Mouse (Mus musculus) midbrain, embryonic 14.5 days (tissue): ENCODE results near the gene Krt19. TPM values are rescaled to one million over a fixed set of nuclear protein-coding genes. Genes with fewer than 3 reads are reported as not detected.

ENCODE experiments used
- ATAC-seq: fragments of 200-750 bp; cut with Nextera tagmentation; 2 replicates; pipeline ENCODE4 v1.8.0; 2017; ENCODE audit warnings: moderate number of reproducible peaks, moderate library complexity; ENCODE audit not compliant: low FRiP score, low TSS enrichment
- DNase-seq: peaks from one replicate; pipeline ENCODE4 v3.0.0-alpha.2; 2015
- H3K27ac ChIP-seq: fragments of 300-500 bp; sonication (generic); replicated peaks from 2 replicates; pipeline ENCODE4 v1.5.1; 2014; ENCODE audit warnings: mild to moderate bottlenecking, low read depth, low read length, moderate library complexity
- H3K27me3 ChIP-seq: fragments of 300-500 bp; sonication (generic); 2 replicates; pipeline ENCODE4 v1.6.1; 2014; ENCODE audit warnings: low read length, control low read depth, mixed read lengths; ENCODE audit not compliant: control insufficient read depth, insufficient read depth
- H3K36me3 ChIP-seq: fragments of 300-500 bp; sonication (generic); 2 replicates; pipeline ENCODE4 v1.6.1; 2014; ENCODE audit warnings: low read length, control low read depth; ENCODE audit not compliant: control insufficient read depth, insufficient read depth
- H3K4me1 ChIP-seq: fragments of 300-500 bp; sonication (generic); 2 replicates; pipeline ENCODE4 v1.6.1; 2014; ENCODE audit warnings: mild to moderate bottlenecking, antibody characterized with exemption, low read length, control low read depth; ENCODE audit not compliant: control insufficient read depth, insufficient read depth
- H3K4me2 ChIP-seq: fragments of 300-500 bp; sonication (generic); 2 replicates; pipeline ENCODE4 v1.6.1; 2014; ENCODE audit warnings: mild to moderate bottlenecking, low read length, moderate library complexity
- H3K4me3 ChIP-seq: fragments of 300-500 bp; sonication (generic); replicated peaks from 2 replicates; pipeline ENCODE4 v1.5.1; 2014; ENCODE audit warnings: low read depth, low read length
- H3K9ac ChIP-seq: fragments of 300-500 bp; sonication (generic); replicated peaks from 2 replicates; pipeline ENCODE4 v1.6.1; 2014; ENCODE audit warnings: mild to moderate bottlenecking, low read length, moderate library complexity
- H3K9me3 ChIP-seq: fragments of 300-500 bp; sonication (generic); 2 replicates; pipeline ENCODE4 v1.6.1; 2016; ENCODE audit warnings: low read length, control low read depth, mixed read lengths; ENCODE audit not compliant: control insufficient read depth
- WGBS: fragments of 180-500 bp; shearing (Covaris S2); extraction: QIAGEN DNeasy Blood & Tissue Kit; methylation state at CpG from one replicate; pipeline ENCODE4 v1.1.7; 2014; 5-methylcytosine and 5-hydroxymethylcytosine counted together
- polyA plus RNA-seq: library from polyadenylated mRNA; unstranded; fragments of >200 nt; fragmentation: Nextera tagmentation; extraction: Ambion mirVana; gene quantifications from 2 replicates; pipeline ENCODE4 v1.2.1, GENCODE M21; 2014

The Krt19 gene
- polyA plus RNA-seq: 0.72 and 1.4 TPM in 2 replicates

DNA sequence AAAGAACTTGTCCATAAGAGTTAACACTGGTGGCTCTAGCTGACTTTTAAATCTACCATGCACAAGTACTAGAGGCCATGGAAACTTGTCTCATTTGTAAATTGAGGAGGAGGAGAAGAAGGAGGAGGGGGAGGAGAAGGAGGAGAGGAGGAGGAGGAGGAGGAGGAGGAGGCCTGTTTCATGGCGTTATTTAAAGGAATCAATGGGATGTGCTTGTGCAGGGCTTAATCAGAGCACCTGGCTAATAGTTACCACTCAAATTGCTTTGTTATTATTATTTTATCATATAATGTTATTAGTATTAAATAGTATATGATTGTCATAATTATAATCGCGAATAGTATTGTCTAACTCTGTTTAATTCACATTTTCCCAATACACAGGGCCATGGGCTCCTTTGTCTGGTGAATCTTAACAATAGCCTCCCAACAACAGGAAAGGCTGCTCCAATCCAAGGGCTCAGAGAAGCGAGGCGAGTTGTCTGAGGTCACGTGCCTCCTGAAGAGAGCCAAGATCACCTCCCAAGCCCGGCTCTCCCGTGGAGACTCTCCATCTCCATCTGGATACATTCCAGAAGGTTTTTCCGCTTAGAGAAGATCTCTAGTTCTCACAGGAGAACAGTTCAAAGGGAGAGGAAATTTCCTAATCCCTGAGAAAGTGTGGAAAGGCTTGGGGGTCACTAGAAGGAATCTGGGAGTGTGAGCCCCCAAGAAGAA, at the start of gene Krt19:
TSS of gene Krt19 (minus strand) at position 51 of the 716 bp plus-strand sequence.
- ATAC-seq: no peak
- 41% methylated on average over 9 of the region's 9 CpGs for WGBS

DNA sequence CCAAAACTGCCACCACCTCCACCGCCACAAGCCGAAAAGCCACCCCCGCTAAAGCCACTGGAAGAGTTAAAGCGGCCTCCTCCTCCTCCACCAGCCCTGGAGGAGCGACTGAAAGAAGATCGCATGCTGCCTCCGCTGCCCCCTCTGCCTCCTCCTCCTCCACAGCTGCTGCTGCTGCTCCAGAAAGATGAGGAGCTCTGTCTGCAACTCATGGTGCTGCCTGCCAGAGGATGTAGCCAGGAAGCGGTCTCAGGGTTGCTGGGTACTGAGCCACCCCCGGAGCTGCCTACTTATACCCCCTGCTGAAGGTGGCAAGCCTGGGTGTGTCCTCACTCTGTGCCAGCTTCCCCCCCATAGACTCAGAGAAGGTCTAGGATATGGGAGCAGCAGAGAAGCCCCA, 44.5 kb upstream of the Krt19 start, which contains the start of gene Krt9:
TSS of gene Krt9 (minus strand) at position 255 of the 400 bp plus-strand sequence.
- DNase-seq (no peak), ATAC-seq (no peak)
- no peaks in the 10 kb centered on the region for H3K27me3 ChIP-seq
- no peak within 1 kb of the TSS for H3K9ac ChIP-seq
- H3K4me1 ChIP-seq: no peaks in the 10 kb centered on the region
- H3K27ac ChIP-seq: no peak within 1 kb of the TSS
- no peaks in the 10 kb centered on the region for H3K9me3 ChIP-seq
- WGBS: 55% methylated on average over 9 of the region's 9 CpGs
- H3K4me3 ChIP-seq: no peak within 1 kb of the TSS
- no peaks in the 10 kb centered on the region for H3K36me3 ChIP-seq
- no peak within 1 kb of the TSS for H3K4me2 ChIP-seq

More for the DNA sequence above, at the start of gene Krt19:
- peaks cover 15% of the 10 kb centered on the region for H3K27me3 ChIP-seq
- no peak within 1 kb of the TSS for H3K4me2 ChIP-seq
- H3K36me3 ChIP-seq: no peaks in the 10 kb centered on the region
- no peaks in the 10 kb centered on the region for H3K9me3 ChIP-seq
- 0 out of 2 replicates have a peak, but pooled peaks cover 5% of the 10 kb centered on the region for H3K4me1 ChIP-seq
- H3K9ac ChIP-seq: no peak within 1 kb of the TSS
- H3K27ac ChIP-seq: no peak within 1 kb of the TSS
- peak; percentile 23 for DNase-seq
- H3K4me3 ChIP-seq: no peak within 1 kb of the TSS

DNA sequence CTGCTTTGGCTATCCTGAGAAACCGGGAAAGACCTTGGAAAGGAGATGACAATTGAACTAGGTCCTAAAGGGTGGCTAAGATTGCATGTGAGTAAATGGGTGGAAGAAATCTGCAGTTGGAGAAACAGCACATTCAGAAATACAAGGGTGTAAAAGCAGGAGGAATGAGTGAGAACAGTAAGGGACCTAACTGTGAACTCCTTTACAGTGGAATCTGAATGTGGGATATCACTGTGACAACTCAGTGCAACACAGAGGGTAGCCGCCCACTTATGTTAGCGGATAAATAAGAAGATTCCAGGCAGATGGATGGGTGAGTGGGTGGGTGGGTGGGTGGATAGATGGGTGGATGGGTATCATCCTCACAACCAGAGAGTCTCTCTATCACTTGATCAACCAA, 43.4 kb upstream of the Krt19 start:
- WGBS: 93% methylated on average over 3 of the region's 3 CpGs
- no peak overlapping the region for H3K9ac ChIP-seq
- H3K27ac ChIP-seq: no peak overlapping the region
- H3K36me3 ChIP-seq: no peaks in the 10 kb centered on the region
- no peaks in the 10 kb centered on the region for H3K9me3 ChIP-seq
- no peaks in the 10 kb centered on the region for H3K27me3 ChIP-seq
- H3K4me1 ChIP-seq: no peaks in the 10 kb centered on the region
- DNase-seq (no peak), ATAC-seq (no peak)
- H3K4me3 ChIP-seq: no peak overlapping the region
- no peak overlapping the region for H3K4me2 ChIP-seq

DNA sequence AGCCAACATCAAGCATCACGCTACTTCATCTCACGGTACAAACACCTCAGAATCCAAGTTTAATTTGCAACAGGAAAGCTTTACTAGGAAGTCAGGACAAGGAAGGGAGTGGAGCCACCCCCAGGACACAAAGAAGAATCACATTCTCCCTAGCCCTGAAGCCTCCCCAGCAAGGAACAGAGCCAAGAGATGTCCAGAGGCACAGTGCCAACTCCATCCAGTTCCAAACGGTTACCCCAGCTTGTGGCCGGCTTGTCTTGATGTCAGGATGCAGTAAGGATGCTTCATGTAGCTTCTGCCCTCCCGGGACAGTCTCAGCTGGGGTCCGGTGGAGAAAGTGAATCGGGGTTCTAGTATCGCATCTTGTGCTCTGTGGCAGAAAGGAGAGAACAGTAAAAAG, 38.3 kb upstream of the Krt19 start:
- WGBS: 90% methylated on average over 8 of the region's 8 CpGs
- ATAC-seq (no peak), DNase-seq (no peak)
- Histone ChIP-seq H3K27me3 (no peaks in the 10 kb centered on the region), H3K36me3 (no peaks in the 10 kb centered on the region), H3K27ac (no peak overlapping the region), H3K9me3 (no peaks in the 10 kb centered on the region), H3K4me1 (no peaks in the 10 kb centered on the region), H3K4me2 (no peak overlapping the region), H3K4me3 (no peak overlapping the region), H3K9ac (no peak overlapping the region)

DNA sequence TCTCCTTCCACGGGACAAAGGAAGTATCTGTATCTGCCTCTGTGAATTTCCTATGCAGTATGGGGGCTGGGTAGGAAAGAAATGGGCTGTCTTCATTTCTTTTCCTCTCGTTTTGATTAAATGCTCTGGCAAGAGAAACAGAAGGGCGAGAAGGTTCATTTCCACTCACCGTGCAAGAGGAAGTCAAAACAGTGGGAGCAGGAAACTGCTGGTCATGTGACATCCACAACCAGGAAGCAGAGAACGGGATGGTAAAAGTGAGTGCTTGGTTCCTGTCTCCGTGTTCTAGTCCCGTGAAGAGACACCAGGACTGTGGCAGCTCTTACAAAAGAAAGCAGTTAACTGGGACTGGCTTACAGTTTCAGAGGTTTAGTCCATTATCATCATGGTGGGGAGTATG, 33.3 kb upstream of the Krt19 start:
- no peak overlapping the region for H3K4me3 ChIP-seq
- H3K4me1 ChIP-seq: no peaks in the 10 kb centered on the region
- no peak for DNase-seq
- no peak for ATAC-seq
- H3K27ac ChIP-seq: no peak overlapping the region
- no peak overlapping the region for H3K4me2 ChIP-seq
- WGBS: 87% methylated on average over 7 of the region's 7 CpGs
- no peaks in the 10 kb centered on the region for H3K27me3 ChIP-seq
- H3K9ac ChIP-seq: no peak overlapping the region
- H3K9me3 ChIP-seq: no peaks in the 10 kb centered on the region
- H3K36me3 ChIP-seq: no peaks in the 10 kb centered on the region

DNA sequence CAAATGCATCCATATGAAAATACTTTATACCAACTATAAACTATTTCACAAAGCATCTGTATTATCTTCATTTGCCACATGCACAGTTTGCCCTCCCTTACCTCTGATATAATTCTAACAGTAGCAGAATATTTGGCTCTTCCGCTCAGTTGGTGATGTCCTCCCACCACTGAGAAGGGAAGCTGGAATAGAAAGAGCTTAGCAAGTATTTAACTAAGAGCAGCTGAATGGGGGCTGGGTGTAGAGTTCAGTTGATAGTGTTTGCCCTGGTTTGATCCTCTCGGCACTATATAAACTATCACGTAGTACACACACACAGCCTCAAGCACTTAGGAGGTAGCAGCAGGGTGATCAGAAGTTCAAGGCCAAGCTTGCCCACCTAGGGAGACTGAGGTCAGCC, 30.8 kb upstream of the Krt19 start:
- H3K27ac ChIP-seq: no peak overlapping the region
- H3K4me1 ChIP-seq: no peaks in the 10 kb centered on the region
- H3K27me3 ChIP-seq: no peaks in the 10 kb centered on the region
- H3K9ac ChIP-seq: no peak overlapping the region
- DNase-seq (no peak), ATAC-seq (no peak)
- no peaks in the 10 kb centered on the region for H3K36me3 ChIP-seq
- no peak overlapping the region for H3K4me3 ChIP-seq
- 84% methylated on average over 3 of the region's 3 CpGs for WGBS
- no peak overlapping the region for H3K4me2 ChIP-seq
- H3K9me3 ChIP-seq: no peaks in the 10 kb centered on the region

DNA sequence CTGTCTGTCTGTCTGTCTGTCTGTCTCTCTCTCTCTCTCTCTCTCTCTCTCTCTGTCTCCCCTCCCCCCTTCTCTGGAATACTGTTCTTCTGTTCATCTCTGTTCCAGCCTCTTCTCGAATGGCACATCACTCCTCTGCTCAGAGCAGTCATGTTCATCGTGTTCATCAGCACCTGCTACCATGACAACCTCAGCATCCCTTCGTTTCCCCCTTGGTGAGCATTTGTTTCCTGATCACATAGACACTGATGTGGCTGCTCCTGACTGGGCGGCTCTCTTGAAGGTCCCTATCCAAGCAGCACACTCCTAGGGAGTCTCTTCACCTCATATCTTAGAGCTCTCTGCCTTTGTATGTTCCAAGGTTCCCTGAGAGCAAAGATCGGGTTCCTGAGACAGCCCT, 29.8 kb upstream of the Krt19 start:
- Histone ChIP-seq H3K4me2 (no peak overlapping the region), H3K4me1 (no peaks in the 10 kb centered on the region), H3K9ac (no peak overlapping the region), H3K9me3 (no peaks in the 10 kb centered on the region), H3K27me3 (no peaks in the 10 kb centered on the region), H3K36me3 (no peaks in the 10 kb centered on the region), H3K4me3 (no peak overlapping the region), H3K27ac (no peak overlapping the region)
- no peak for DNase-seq
- no peak for ATAC-seq
- WGBS: 75% methylated on average over 5 of the region's 5 CpGs

DNA sequence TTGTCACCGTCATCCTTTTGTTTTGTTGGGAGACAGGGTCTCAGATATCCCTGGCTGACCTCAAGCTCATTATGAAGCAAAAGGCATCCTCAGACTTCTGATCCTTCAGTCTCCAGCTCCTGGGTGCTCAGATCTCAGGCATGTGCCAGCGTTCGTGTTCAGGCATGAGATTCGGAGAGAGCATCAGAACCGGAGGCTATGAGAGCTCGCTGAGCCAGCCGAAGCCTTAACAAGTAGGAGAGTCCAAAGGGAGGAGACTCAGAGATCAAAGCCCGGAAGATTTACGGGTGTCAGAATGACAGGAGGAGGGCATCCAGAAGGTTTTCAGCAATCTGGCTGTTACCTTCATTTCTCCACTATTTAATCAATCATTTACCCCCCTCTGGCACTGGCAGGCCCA, 28.3 kb upstream of the Krt19 start:
- no peak for ATAC-seq
- Histone ChIP-seq H3K27me3 (no peaks in the 10 kb centered on the region), H3K4me1 (no peaks in the 10 kb centered on the region), H3K4me2 (no peak overlapping the region), H3K9me3 (no peaks in the 10 kb centered on the region), H3K27ac (no peak overlapping the region), H3K9ac (no peak overlapping the region), H3K4me3 (no peak overlapping the region), H3K36me3 (no peaks in the 10 kb centered on the region)
- no peak for DNase-seq
- 86% methylated on average over 9 of the region's 9 CpGs for WGBS
